Mouse (Mus musculus): Measurements from ENCODE around the gene 1110032F04Rik. TPM values are rescaled to one million over a fixed set of nuclear protein-coding genes. Genes with fewer than 3 reads are reported as not detected.

1110032F04Rik gene
- 5.7 and 6.5 TPM in 2 replicates for polyA plus RNA-seq (2012; rRNA removed)

DNA sequence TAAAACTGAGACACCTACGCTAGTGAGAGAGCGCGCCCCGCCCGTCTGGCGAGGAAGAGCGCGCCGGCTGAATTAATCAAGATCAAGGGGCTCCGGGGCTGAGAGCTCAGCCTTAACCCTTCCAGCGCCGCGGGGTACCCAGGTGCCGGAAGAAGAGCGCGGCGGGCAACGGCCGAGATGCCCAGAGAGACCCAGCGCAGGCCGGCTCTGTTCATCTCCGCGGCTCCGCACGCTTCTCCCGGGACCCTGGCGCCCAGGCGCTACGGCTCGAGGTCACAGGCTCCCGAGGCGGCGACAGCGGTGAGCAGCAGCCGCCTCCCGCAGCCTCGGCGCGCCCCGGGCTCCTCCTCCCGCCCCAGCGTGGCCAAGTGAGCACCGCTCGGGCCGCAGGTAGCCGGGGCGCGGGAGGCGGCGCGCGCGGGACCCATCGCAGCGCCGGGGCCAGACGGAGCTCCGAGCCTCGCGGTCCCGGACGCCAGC lies at the start of gene 1110032F04Rik:
TSS of gene 1110032F04Rik (plus strand) at position 376 of the 480 bp plus-strand sequence.

Other genes with a start within 250 kb of the 1110032F04Rik start
- 0.22 and 0.32 TPM in 2 replicates for gene Il12a, start 178.9 kb upstream of the 1110032F04Rik start, polyA plus RNA-seq (2012; rRNA removed)
- 11.6 and 12.1 TPM in 2 replicates for gene Ift80, start 135.0 kb downstream of the 1110032F04Rik start, polyA plus RNA-seq (2012; rRNA removed)
- gene Smc4, start 135.2 kb downstream of the 1110032F04Rik start, polyA plus RNA-seq (2012; rRNA removed): 11.6 and 13.8 TPM in 2 replicates
- 13.0 and 13.6 TPM in 2 replicates for gene Trim59, start 175.2 kb downstream of the 1110032F04Rik start, polyA plus RNA-seq (2012; rRNA removed)